Mouse (Mus musculus) urinary bladder, postnatal 36 days (tissue): Measurements from ENCODE around the gene Gpr161.

Experiments used
- DNase-seq, 2 experiments: peaks; one replicate each; pipeline ENCODE4 v3.0.0; 2022; ENCODE audit warnings: low spot score in 2 of 2, mixed read lengths in 1 of 2

Gpr161 gene

GRCm38 (mm10) chr1:165295489-165295888, at the start of gene Gpr161:
Gene Gpr161 (plus strand): TSS chr1:165295789.
- DNase-seq = no peak

DNA sequence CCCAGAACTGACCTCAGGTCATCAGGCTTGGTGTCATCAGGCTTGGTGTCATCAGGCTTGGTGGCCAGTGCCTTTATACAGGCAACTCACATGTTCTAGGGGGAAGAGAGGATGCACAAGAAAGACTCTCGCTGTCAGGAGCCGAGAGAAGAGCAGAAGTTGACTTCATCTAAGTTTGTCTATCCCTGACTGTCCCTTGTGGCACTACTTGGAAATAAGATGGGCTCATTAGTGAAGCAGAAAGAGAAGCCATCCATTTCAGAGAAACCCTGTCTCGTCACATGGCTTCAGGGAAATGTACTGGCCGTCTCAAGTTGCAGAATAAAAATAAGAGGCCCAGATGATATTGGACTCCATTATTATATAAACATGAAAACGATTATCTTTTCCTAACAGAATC, 49.0 kb upstream of the Gpr161 start:
- no peak for DNase-seq

DNA sequence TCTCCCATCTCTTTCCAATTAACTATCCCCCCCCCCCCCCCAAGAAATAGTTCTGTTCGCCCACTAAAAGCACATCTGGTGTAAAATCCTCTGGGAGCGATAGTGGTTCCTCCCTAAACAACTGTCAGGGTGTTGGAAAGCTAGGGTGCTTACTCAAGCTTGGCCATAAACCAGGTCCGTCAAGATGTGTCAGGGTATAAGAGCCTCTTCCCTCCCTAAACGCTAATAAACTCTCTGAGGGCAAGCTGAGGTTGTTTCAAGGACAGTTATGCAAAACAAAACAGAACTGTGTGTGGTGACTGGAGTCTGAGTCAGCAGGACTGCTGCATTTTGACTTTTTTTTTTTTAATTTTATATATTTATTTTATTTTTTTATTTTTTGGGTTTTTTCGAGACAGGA, 48.5 kb upstream of the Gpr161 start:
- DNase-seq = peak in 1 of 2 experiments; percentile 57

DNA sequence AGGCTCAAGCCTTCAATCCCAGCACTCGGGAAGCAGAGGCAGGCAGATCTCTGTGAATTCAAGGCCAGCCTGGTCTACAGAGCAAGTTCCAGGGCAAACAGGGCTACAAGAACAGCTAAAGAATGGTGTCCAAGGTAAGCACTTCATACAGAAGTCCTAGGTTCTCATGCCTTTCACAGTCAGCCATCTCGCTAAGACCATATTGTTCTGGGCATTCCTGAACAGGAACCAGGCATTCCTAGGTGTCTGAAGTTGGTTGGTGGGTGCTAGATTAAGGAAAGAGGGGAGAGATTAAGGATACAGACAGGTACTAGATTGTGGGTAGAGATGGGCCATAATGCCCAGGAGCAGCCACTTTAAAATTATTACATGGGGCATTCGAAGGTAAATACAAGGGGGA, 47.8 kb upstream of the Gpr161 start:
- DNase-seq = no peak

DNA sequence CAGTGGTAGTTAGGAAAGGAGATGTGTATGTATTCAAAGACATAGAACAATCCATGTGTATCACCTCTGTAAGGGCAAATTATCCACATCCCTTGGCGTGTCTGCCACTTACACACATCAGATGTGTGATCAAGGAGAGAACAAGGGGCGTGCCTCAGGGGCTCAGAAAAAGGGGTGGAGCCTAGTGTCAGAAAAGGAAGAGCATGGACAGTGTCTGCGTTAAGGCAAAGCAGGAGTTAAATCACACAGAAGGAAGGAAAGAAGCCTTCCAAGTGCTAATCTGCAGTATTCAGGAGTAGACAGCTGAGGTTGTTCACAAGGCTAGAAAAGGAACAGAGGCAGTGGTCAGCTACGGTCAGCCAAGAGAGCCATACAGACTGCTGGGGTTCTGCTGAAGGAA, 46.7 kb upstream of the Gpr161 start:
- no peak for DNase-seq

DNA sequence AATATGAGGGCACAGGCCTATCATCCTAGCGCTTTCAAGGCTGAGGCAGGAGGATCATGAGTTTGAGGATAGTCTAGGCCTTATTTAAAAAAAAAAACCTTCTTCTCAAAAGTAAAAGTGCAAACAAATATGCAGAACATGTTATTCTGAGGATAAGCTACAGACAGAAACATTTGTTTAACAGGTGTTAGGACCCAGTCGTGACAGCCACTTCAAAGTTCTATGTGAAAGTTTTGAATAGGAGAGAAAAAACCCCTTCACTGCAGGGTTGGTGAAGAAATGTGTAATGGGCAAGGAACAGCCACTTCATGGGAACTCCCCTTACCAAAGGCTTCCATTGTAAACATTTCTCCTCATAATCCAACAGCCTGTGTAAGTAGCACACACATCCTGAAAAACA, 45.0 kb upstream of the Gpr161 start:
- no peak for DNase-seq

GRCm38 (mm10) chr1:165252027-165252671, 43.4 kb upstream of the Gpr161 start:
- DNase-seq = peak; percentile 26 to 51

GRCm38 (mm10) chr1:165274946-165275345, 20.6 kb upstream of the Gpr161 start:
- DNase-seq = no peak

GRCm38 (mm10) chr1:165280741-165281140, 14.8 kb upstream of the Gpr161 start:
- DNase-seq = no peak

GRCm38 (mm10) chr1:165281351-165282221, 14.0 kb upstream of the Gpr161 start:
- DNase-seq = peak; percentile 61 to 77

- no peak for DNase-seq
Observed at GRCm38 (mm10) chr1:165282222-165282966, 13.2 kb upstream of the Gpr161 start.

DNA sequence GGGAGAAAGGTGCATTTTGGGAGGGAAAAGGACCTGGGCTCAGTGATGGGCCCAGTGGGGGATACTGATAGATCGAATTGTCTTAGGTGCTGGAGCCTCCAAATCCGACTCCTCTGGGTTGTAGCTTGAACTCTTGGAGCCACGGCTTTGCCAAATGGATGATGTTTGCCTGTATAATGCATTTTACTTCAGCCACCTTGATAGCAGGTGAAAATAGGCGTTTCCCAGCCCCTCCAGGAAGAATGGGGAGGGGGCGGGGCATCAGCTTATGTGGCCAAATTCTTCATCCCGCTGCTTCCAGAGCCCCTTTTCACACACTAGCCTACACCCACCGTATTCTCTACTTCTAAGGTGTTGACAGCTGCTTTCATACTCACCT, 12.6 kb upstream of the Gpr161 start:
- DNase-seq = no peak

DNA sequence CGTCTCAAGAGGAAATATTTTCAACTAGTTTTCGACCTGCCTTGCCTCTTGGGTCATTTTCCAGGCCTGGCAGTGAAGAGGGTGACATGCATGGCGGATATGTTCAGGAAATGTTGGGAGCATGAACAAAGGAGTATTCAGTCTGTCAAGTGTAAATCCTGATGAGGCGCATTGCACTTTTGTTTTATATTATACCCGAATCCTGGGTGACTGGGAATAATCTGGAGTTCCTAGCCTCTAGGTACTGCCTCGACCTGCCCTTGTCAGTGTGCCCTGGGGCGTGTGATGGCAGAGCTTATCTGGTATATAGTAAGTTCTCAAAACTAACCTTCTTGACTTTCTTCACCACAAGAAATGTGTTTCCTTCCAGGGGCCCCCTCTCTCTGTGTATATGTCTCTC, 11.5 kb upstream of the Gpr161 start:
- no peak for DNase-seq

DNA sequence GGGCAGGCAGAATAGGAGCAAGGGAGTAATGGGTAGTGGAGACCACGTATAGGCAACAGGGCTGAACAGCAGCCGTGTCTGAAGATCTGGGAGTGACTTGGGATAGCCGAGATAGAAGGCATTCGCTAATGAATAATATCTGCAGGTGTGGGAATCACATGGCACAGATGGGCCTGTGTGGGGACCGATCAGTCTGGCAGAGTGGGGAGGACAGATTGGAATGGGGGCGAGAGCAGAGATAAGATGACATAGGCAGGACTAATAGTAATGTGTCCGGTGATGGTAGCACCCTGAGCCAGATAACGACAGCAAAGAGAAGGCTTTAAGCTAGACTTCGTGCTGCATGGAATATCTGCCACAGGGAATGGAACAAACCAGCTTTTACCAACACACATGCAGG, 7.4 kb upstream of the Gpr161 start:
- no peak for DNase-seq

- DNase-seq = peak in 1 of 2 experiments; percentile 26
Observed at GRCm38 (mm10) chr1:165289831-165290230, 5.8 kb upstream of the Gpr161 start.

GRCm38 (mm10) chr1:165291606-165292005, 4.0 kb upstream of the Gpr161 start:
- DNase-seq = no peak

- no peak for DNase-seq
Observed at GRCm38 (mm10) chr1:165301108-165301507, 5.5 kb downstream of the Gpr161 start.

DNA sequence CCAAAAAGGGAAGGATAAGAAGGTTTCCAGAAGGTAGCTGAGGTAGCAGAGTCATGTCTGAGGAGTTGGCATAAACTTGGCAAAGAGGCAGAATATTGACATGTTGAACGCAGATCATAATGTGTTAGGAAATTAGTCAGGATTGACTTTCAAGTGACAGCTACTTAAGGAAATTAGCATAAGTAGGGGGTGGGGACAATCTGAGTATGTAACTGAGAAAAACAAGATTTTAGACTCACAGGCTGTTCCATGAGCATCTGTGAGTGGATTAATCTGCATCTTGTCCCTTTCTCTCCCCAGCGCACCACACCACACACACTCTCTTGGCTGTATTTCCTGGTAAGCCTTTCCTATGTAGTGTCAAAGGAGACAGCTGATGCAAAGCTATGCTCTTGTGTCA, 6.0 kb downstream of the Gpr161 start:
- DNase-seq = no peak

DNA sequence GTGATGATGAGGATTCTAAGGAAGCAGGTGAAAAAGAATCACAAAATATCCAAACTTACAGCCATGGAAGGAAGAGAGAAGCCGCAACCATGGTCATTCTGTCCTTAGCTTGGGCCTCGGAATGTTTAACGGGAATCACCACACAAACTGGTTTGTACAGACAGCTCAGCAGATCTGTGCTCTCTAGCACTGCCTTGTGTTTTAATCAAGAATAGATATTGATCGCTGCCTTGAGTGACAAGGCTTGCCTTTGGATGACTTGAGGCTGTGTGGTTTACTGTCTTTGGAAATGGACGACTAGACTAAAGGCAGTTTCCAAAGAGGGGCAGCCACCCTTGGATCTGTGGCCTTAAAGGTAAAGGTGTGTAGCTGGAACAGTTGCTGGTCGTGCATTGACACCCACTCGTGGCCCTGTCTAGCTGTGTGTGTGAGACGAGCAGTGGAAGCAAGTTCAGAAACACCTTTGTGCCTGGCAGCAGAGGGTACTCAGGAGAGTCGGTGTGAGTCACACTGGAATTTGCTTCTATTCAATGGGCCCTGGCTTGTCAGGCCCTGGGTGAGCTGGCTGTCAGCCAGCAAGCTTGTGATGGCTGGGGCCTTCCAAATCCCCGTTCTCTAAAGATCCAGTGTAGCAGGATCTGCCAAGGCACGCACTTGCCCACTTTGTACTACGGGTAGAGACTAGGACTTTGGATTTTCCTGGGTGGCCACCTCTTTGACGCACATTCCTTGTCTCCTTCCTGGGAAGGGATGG, 7.0 kb downstream of the Gpr161 start:
- DNase-seq = peak; percentile 54 to 72

GRCm38 (mm10) chr1:165303209-165303608, 7.6 kb downstream of the Gpr161 start:
- DNase-seq = no peak

GRCm38 (mm10) chr1:165304341-165304740, 8.8 kb downstream of the Gpr161 start:
- DNase-seq = no peak

DNA sequence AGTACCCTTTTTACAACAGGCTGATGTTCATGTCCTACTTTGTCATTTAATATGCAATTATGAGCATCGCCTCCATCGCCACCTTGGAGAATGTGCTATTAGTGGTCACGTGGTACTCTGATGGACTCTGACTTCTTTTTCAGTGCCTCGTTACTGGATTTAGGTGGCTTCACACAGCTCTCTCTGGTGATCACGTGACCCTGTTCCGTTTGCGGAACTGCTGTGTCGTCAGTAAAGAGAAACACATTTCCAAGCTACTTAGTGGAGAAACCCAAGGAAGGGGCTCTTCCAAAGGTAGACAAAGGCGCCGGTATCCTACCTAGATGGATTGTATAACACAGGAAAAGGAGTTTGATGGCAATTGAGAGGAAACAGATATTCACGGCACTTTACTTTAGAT, 12.6 kb downstream of the Gpr161 start:
- no peak for DNase-seq
